Mouse (Mus musculus) liver, embryonic 14.5 days (tissue): ENCODE measurements around the gene Rab37.

Experiments used
- CTCF ChIP-seq: IDR thresholded peaks from 2 replicates; pipeline ENCODE4 v1.5.1; 2016; ENCODE audit warnings: antibody characterized with exemption, low read depth, control low read depth
- EP300 ChIP-seq: IDR thresholded peaks from 2 replicates; pipeline ENCODE4 v1.6.1; 2016; ENCODE audit warnings: antibody characterized with exemption, low read depth

GRCm38 (mm10) chr11:115162205-115162601 is 71.0 kb downstream of the Rab37 start:
- no peak for TF ChIP-seq CTCF
- TF ChIP-seq EP300 = no peak
